Mouse (Mus musculus) erythroblast, embryonic 14.5 days (primary cell): Measurements from ENCODE around the gene Cenpj. TPM values are rescaled to one million over a fixed set of nuclear protein-coding genes. Genes with fewer than 3 reads are reported as not detected.

Experiments
- H3K27me3 ChIP-seq: 2 replicates; pipeline ENCODE4 v1.6.1; 2012; ENCODE audit warnings: inconsistent platforms; ENCODE audit not compliant: control insufficient read depth
- H3K36me3 ChIP-seq: 2 replicates; pipeline ENCODE4 v1.6.1; 2012; ENCODE audit warnings: mild to moderate bottlenecking, inconsistent platforms; ENCODE audit not compliant: control insufficient read depth
- H3K4me1 ChIP-seq: 2 replicates; pipeline ENCODE4 v1.6.1; 2012; ENCODE audit warnings: inconsistent platforms; ENCODE audit not compliant: control insufficient read depth
- H3K4me3 ChIP-seq: replicated peaks from 2 replicates; pipeline ENCODE3; 2012; ENCODE audit warnings: moderate library complexity, mild to moderate bottlenecking, inconsistent platforms
- H3K9me3 ChIP-seq: 2 replicates; pipeline ENCODE4 v1.6.1; 2012; ENCODE audit warnings: low read length, inconsistent platforms, mixed read lengths; ENCODE audit not compliant: control insufficient read depth
- GATA1 ChIP-seq: IDR thresholded peaks from 2 replicates; pipeline ENCODE4 v1.6.1; 2012; ENCODE audit warnings: low read length, inconsistent platforms, mixed read lengths
- TAL1 ChIP-seq: IDR thresholded peaks from 3 replicates; pipeline ENCODE4 v1.6.1; 2012; ENCODE audit warnings: low read length, inconsistent platforms, mixed read lengths
- polyA plus RNA-seq: library from polyadenylated mRNA; stranded (reverse); fragments of >175 nt; gene quantifications from 2 replicates; pipeline ENCODE4 v1.2.3, GENCODE M21; 2012

The Cenpj gene
- polyA plus RNA-seq, 1 experiment, result 0.28 TPM

DNA sequence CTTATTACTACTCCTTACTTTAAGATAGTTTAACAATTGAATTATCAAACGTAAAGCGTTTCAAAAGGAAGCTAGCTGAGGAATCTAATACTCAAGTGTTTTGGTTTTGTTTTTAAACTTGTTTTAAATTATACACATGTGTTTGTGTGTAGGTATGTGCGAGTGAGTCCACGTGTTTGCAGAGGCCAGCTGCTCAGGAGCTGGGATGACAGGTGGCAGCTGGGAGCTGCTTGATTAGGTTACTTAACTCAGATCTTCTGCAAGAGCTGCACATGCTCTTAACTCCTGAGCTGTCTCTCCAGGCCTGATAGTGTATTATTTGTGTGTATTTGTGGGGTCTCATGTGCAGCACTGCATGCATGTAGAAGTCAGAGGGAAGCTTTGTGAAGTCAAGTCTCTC is 72.8 kb downstream of the Cenpj start:
- Histone ChIP-seq H3K9me3 (no peaks in the 10 kb centered on the region), H3K4me1 (peaks cover 2% of the 10 kb centered on the region), H3K36me3 (no peaks in the 10 kb centered on the region), H3K27me3 (no peaks in the 10 kb centered on the region), H3K4me3 (no peak overlapping the region)
- no peak for TF ChIP-seq GATA1
- TF ChIP-seq TAL1, result no peak

DNA sequence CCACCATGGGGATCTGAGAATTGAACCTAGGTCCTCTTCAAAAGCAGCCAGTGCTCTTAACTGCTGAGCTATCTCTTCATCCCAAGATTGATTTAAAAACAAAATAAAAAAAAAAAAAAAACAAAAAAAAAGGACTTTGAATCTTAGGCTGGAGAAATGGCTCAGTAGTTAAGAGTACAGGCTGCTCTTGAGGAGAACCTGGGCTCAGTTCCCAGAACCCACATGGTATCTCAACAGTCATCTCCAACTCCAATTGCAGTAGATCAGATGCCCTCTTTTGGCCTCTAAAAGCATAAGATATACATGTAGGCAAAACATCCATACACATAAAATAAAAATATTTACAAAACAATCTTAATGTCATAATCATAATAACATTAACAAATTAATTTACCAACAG is 85.4 kb downstream of the Cenpj start:
- Histone ChIP-seq H3K27me3 (no peaks in the 10 kb centered on the region), H3K4me3 (no peak overlapping the region), H3K4me1 (no peaks in the 10 kb centered on the region), H3K9me3 (no peaks in the 10 kb centered on the region), H3K36me3 (no peaks in the 10 kb centered on the region)
- TF ChIP-seq TAL1 (no peak), GATA1 (no peak)

Other genes starting within 250 kb of the Cenpj start
- gene Atp12a, start 210.4 kb downstream of the Cenpj start, polyA plus RNA-seq, result not detected in 2 replicates
- not detected in 2 replicates for gene Rnf17, start 172.8 kb downstream of the Cenpj start, polyA plus RNA-seq
- 0.01 TPM in 2 replicates for gene Parp4, start 194 bp upstream of the Cenpj start, polyA plus RNA-seq
- gene Mphosph8, start 92.8 kb upstream of the Cenpj start, polyA plus RNA-seq, result 0.53 and 0.69 TPM in 2 replicates
- gene Pspc1, start 202.9 kb upstream of the Cenpj start, polyA plus RNA-seq, result 0.62 and 0.70 TPM in 2 replicates
- 0.08 and 0.17 TPM in 2 replicates for gene Zmym5, start 236.3 kb upstream of the Cenpj start, polyA plus RNA-seq